ENCODE assay signal across 7 mouse cellular contexts in genomic region chr2:13578473-13579152, GRCm38 (mm10). TPM values are rescaled to one million over a fixed set of nuclear protein-coding genes. Genes with fewer than 3 reads are reported as not detected.
DNase-seq lines count a peak whose midpoint lies in the region; ATAC-seq and TF ChIP-seq lines count a peak whose summit lies in the region.

No protein-coding gene starts in this region.

- no peak for TF ChIP-seq EP300 in heart, adult 2 months (IDR thresholded peaks at IDR 0.05; ENCODE audit: insufficient read depth, low read depth, low read length)

- H3K9me3 ChIP-seq in lung, embryonic 14.5 days (ENCODE audit: low read depth, low read length), result no peaks in the 10 kb centered on the region
- no peaks in the 10 kb centered on the region for H3K9me3 ChIP-seq in midbrain, postnatal 0 days (ENCODE audit: low read length)

- intact Hi-C loops in heart, adult 2 months (cut with DNase I), result loop anchor here (10.0 kb wide), 1 partner anchor 54 kb away; no protein-coding TSS in a partner anchor

- peaks cover 67% of the 10 kb centered on the region for H3K36me3 ChIP-seq in lung, embryonic 14.5 days (ENCODE audit: insufficient read depth)
- H3K36me3 ChIP-seq in heart, adult 2 months (ENCODE audit: control insufficient read depth, insufficient read depth, low read length), result peaks cover 45% of the 10 kb centered on the region
- H3K36me3 ChIP-seq in midbrain, postnatal 0 days (ENCODE audit: insufficient read depth, low read length), result no peaks in the 10 kb centered on the region

- no peaks in the 10 kb centered on the region for H3K27me3 ChIP-seq in lung, embryonic 14.5 days (ENCODE audit: insufficient read depth, low read length)
- no peaks in the 10 kb centered on the region for H3K27me3 ChIP-seq in heart, adult 2 months (ENCODE audit: control insufficient read depth, insufficient read depth, low read length)
- H3K27me3 ChIP-seq in midbrain, postnatal 0 days (ENCODE audit: insufficient read depth, low read length), result no peaks in the 10 kb centered on the region

- TF ChIP-seq CTCF in lung, embryonic 14.5 days (IDR thresholded peaks at IDR 0.05; ENCODE audit: low read depth), result no peak
- peak; percentile 49 for TF ChIP-seq CTCF in heart, adult 2 months (IDR thresholded peaks at IDR 0.05)
- TF ChIP-seq CTCF in midbrain, postnatal 0 days (IDR thresholded peaks at IDR 0.05), result peak; percentile 40; the same call in 1 of the 2 replicates

- no peak for ATAC-seq in lung, embryonic 14.5 days (ENCODE audit: insufficient read depth)
- ATAC-seq in midbrain, postnatal 0 days (ENCODE audit: low FRiP score), result no peak
- no peak for ATAC-seq in megakaryocyte-erythroid progenitor cell, adult 5-6 weeks (replicated peaks; ENCODE audit: low FRiP score, low TSS enrichment, poor library complexity, severe bottlenecking)

- H3K27ac ChIP-seq in lung, embryonic 14.5 days (ENCODE audit: low read depth), result no peak overlapping the region
- H3K27ac ChIP-seq in heart, adult 2 months, result peak overlapping the region; percentile 21
- no peak overlapping the region for H3K27ac ChIP-seq in midbrain, postnatal 0 days (ENCODE audit: low read depth, low read length)

- no peak overlapping the region for H3K4me3 ChIP-seq in lung, embryonic 14.5 days (ENCODE audit: low read depth, low read length)
- H3K4me3 ChIP-seq in heart, adult 2 months, result peak overlapping the region; percentile 1; the same call in 1 of the 2 replicates
- no peak overlapping the region for H3K4me3 ChIP-seq in midbrain, postnatal 0 days (ENCODE audit: low read depth, low read length)

- H3K79me2 ChIP-seq in heart, adult 2 months (replicated peaks; ENCODE audit: control insufficient read depth, insufficient read depth, low read length), result no peaks in the 10 kb centered on the region

- H3K4me2 ChIP-seq in lung, embryonic 14.5 days, result peak overlapping the region; percentile 20; the same call in 1 of the 2 replicates
- H3K4me2 ChIP-seq in midbrain, postnatal 0 days (ENCODE audit: low read depth, low read length, poor library complexity, severe bottlenecking), result no peak overlapping the region

- no peak; the same call in none of the 2 replicates for TF ChIP-seq POLR2A in heart, adult 2 months (IDR thresholded peaks at IDR 0.05; ENCODE audit: insufficient read depth, low read depth, low read length)

- no peak overlapping the region for H3K9ac ChIP-seq in lung, embryonic 14.5 days
- peak overlapping the region; percentile 22; the same call in 1 of the 2 replicates for H3K9ac ChIP-seq in heart, adult 2 months (ENCODE audit: low read depth, low read length)
- no peak overlapping the region for H3K9ac ChIP-seq in midbrain, postnatal 0 days (replicated peaks; ENCODE audit: low read length, poor library complexity, severe bottlenecking)

- WGBS in lung, embryonic 14.5 days, result 81% methylated on average over 14 of the region's 14 CpGs
- WGBS in heart, adult 2 months, result 36% methylated on average over 14 of the region's 14 CpGs
- 46% methylated on average over 14 of the region's 14 CpGs for WGBS in midbrain, postnatal 0 days

- no peak for DNase-seq in lung, embryonic 14.5 days
- DNase-seq in lung, adult 18-20 months, result no peak
- DNase-seq in cerebellum, adult 11-12 months, result peak; percentile 28
- peak; percentile 41 to 48 for DNase-seq in heart, adult 2 months
- peak; percentile 3 for DNase-seq in midbrain, postnatal 0 days (ENCODE audit: low spot score)
- no peak for DNase-seq in ovary, postnatal 36 days (ENCODE audit: low spot score)

- H3K4me1 ChIP-seq in lung, embryonic 14.5 days (ENCODE audit: insufficient read depth), result 0 out of 2 replicates have a peak, but pooled peaks cover 2% of the 10 kb centered on the region
- H3K4me1 ChIP-seq in heart, adult 2 months (ENCODE audit: control insufficient read depth, insufficient read depth, low read length), result peaks cover 8% of the 10 kb centered on the region
- H3K4me1 ChIP-seq in midbrain, postnatal 0 days (ENCODE audit: insufficient read depth, low read length), result 0 out of 2 replicates have a peak, but pooled peaks cover 7% of the 10 kb centered on the region

RNA-seq across cellular contexts. Expression of gene Vim, which starts 4.9 kb away (rescaled TPM):
- 843 and 848 TPM in 2 replicates for polyA plus RNA-seq in lung, embryonic 14.5 days (2014; fragmentation: Nextera tagmentation; extraction: Ambion mirVana)
- total RNA-seq in heart, adult 2 months (2021), result 100 to 1,000 TPM; 264 to 265 TPM
- 408 and 528 TPM in 2 replicates for polyA plus RNA-seq in heart, adult 2 months (2012; rRNA removed)
- total RNA-seq in midbrain, postnatal 0 days (2014; rRNA removed), result 432 and 554 TPM in 2 replicates
- polyA plus RNA-seq in midbrain, postnatal 0 days (2015; fragmentation: Nextera tagmentation; extraction: Ambion mirVana), result 223 and 244 TPM in 2 replicates
- total RNA-seq in megakaryocyte-erythroid progenitor cell, adult 5-6 weeks (2014; fragmentation: Nextera tagmentation), result 92.3 and 119 TPM in 2 replicates
- 214 and 318 TPM in 2 replicates for total RNA-seq in megakaryocyte-erythroid progenitor cell, adult 5-6 weeks (2017)

RNA-seq across cellular contexts. Expression of gene Trdmt1, which starts 34.1 kb away (rescaled TPM):
- 18.1 TPM in 2 replicates for polyA plus RNA-seq in lung, embryonic 14.5 days (2014; fragmentation: Nextera tagmentation; extraction: Ambion mirVana)
- total RNA-seq in heart, adult 2 months (2021), result 1 to 10 TPM; 5.2 to 7.0 TPM
- 3.3 and 7.8 TPM in 2 replicates for polyA plus RNA-seq in heart, adult 2 months (2012; rRNA removed)
- total RNA-seq in midbrain, postnatal 0 days (2014; rRNA removed), result 6.6 and 8.1 TPM in 2 replicates
- polyA plus RNA-seq in midbrain, postnatal 0 days (2015; fragmentation: Nextera tagmentation; extraction: Ambion mirVana), result 5.8 and 7.3 TPM in 2 replicates
- 7.0 and 17.3 TPM in 2 replicates for total RNA-seq in megakaryocyte-erythroid progenitor cell, adult 5-6 weeks (2014; fragmentation: Nextera tagmentation)
- 9.3 and 14.4 TPM in 2 replicates for total RNA-seq in megakaryocyte-erythroid progenitor cell, adult 5-6 weeks (2017)

Comparison
In these comparisons a context has a peak if more than half of its experiments do, and no peak if none do; other contexts are left out.
1. DNase-seq: peak in cerebellum, adult 11-12 months (single experiment), heart, adult 2 months (2 of 2) and midbrain, postnatal 0 days (single experiment); none in lung, embryonic 14.5 days (single experiment), lung, adult 18-20 months (0 of 2) and ovary, postnatal 36 days (single experiment).